Mouse (Mus musculus) liver, embryonic 14.5 days (tissue): ENCODE data around the gene Msi2.

Experiments used
- CTCF ChIP-seq: IDR thresholded peaks from 2 replicates; pipeline ENCODE4 v1.5.1; 2016; ENCODE audit warnings: antibody characterized with exemption, low read depth, control low read depth
- EP300 ChIP-seq: IDR thresholded peaks from 2 replicates; pipeline ENCODE4 v1.6.1; 2016; ENCODE audit warnings: antibody characterized with exemption, low read depth

- TF ChIP-seq CTCF (no peak), EP300 (no peak)
These were observed 212.2 kb downstream of the Msi2 start for GRCm38 (mm10) chr11:88506109-88506508.
